Mouse (Mus musculus) cortical plate, adult 2 months (tissue): ENCODE measurements around the gene Def8. TPM values are rescaled to one million over a fixed set of nuclear protein-coding genes. Genes with fewer than 3 reads are reported as not detected.
"Not testable (repeated sequence)": the region's sequence is repeated elsewhere in the genome, so short reads cannot be mapped to it uniquely, and the experiment has no call there.

Experiments
- H3K27ac ChIP-seq: fragments of 200-500 bp; 2 replicates; pipeline ENCODE4 v1.5.1; 2012; ENCODE audit warnings: low read length, control low read depth, inconsistent platforms; ENCODE audit not compliant: insufficient read depth
- H3K4me1 ChIP-seq: fragments of 200-500 bp; 2 replicates; pipeline ENCODE4 v1.6.1; 2011; ENCODE audit warnings: low read length; ENCODE audit not compliant: control insufficient read depth, insufficient read depth
- H3K4me3 ChIP-seq: fragments of 200-500 bp; 2 replicates; pipeline ENCODE4 v1.5.1; 2011; ENCODE audit warnings: mild to moderate bottlenecking, low read length, control low read depth; ENCODE audit not compliant: insufficient read depth
- CTCF ChIP-seq: fragments of 200-500 bp; IDR thresholded peaks from 2 replicates; pipeline ENCODE4 v1.5.1; 2011; ENCODE audit warnings: mild to moderate bottlenecking, control low read depth, low read length; ENCODE audit not compliant: insufficient read depth; ENCODE audit errors: extremely low read depth
- POLR2A ChIP-seq: fragments of 200-500 bp; IDR thresholded peaks from 2 replicates; pipeline ENCODE4 v1.6.1; 2011; ENCODE audit warnings: mild to moderate bottlenecking, low read length, control low read depth; ENCODE audit not compliant: insufficient read depth; ENCODE audit errors: extremely low read depth
- polyA plus RNA-seq: library from polyadenylated mRNA; depleted of rRNA; stranded (reverse); fragments of >200 nt; gene quantifications from 2 replicates; pipeline ENCODE4 v1.2.3, GENCODE M21; 2012

Def8 gene
- polyA plus RNA-seq, 1 experiment = 43.2 TPM

DNA sequence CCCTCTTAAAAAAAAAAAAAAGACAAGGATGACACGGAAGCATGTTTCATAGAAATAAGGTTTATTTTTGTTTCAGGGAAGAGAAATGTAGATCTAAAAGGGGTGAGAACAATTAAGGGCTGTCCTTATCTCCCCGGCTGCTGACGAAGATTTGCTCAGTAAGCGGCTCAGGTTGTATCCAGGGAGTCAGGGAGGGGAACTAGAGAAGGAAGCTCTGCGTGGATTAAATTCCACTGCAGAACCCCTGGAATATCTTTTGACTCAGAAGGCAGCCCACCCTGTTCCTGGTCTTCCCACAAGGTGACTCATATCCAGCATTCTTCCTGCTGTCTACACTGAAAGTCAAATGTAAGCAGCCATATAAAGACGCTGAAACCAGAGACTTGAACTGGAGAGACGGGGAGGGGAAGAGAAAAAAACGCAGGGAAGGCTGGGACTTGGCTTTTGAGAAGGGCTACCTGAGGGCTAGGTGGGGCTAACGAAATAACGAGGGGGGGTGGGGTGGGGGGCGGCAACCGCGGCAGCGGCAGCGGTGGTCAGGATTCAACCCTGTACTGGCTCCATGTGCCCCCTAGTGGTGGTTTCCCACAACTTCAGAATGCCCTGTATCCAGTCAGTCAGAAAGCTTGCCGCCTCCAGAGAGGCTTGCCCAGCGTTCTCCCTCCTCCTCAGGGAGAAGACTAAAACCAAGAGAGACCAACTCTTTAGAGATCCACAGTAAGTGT lies 1.1 kb upstream of the Def8 start:
- Histone ChIP-seq H3K4me3 (no peak overlapping the region), H3K27ac (no peak overlapping the region), H3K4me1 (no peaks in the 10 kb centered on the region)
- TF ChIP-seq CTCF (peak; percentile 55; the same call in 1 of the 2 replicates), POLR2A (no peak)

- Histone ChIP-seq H3K4me1 (no peaks in the 10 kb centered on the region), H3K27ac (no peak overlapping the region), H3K4me3 (no peak overlapping the region)
- TF ChIP-seq CTCF (no peak), POLR2A (no peak)
Measured at GRCm38 (mm10) chr8:123422781-123423159, 557 bp upstream of the Def8 start.

GRCm38 (mm10) chr8:123426511-123427509 lies 3.5 kb downstream of the Def8 start:
- no peak overlapping the region for H3K4me3 ChIP-seq
- H3K4me1 ChIP-seq = no peaks in the 10 kb centered on the region
- TF ChIP-seq CTCF (no peak), POLR2A (no peak)
- H3K27ac ChIP-seq = no peak overlapping the region

GRCm38 (mm10) chr8:123427639-123428275 lies 4.4 kb downstream of the Def8 start:
- TF ChIP-seq POLR2A (no peak), CTCF (no peak)
- Histone ChIP-seq H3K27ac (no peak overlapping the region), H3K4me3 (no peak overlapping the region), H3K4me1 (no peaks in the 10 kb centered on the region)

GRCm38 (mm10) chr8:123428343-123428893 lies 5.1 kb downstream of the Def8 start:
- no peaks in the 10 kb centered on the region for H3K4me1 ChIP-seq
- no peak overlapping the region for H3K27ac ChIP-seq
- H3K4me3 ChIP-seq = no peak overlapping the region
- no peak for TF ChIP-seq CTCF
- no peak for TF ChIP-seq POLR2A

- H3K4me1 ChIP-seq = no peaks in the 10 kb centered on the region
- H3K4me3 ChIP-seq = no peak overlapping the region
- TF ChIP-seq CTCF (no peak), POLR2A (no peak)
- H3K27ac ChIP-seq = no peak overlapping the region
Measured at GRCm38 (mm10) chr8:123428939-123429721, 5.8 kb downstream of the Def8 start.

DNA sequence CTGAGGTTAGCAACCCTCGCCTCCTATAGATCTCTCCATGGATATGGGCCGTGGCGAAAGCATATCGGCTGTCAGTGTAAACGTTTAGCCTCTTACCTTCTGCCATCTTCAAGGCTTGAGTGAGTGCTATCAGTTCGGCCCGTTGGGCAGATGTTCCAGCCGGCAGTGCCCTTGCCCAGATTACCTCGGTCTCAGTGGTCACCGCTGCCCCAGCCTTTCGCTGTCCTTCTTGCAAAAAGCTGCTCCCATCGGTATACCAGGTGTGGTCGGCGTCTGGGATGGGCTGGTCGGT lies 6.3 kb downstream of the Def8 start:
- H3K4me3 ChIP-seq, H3K27ac ChIP-seq, H3K4me1 ChIP-seq: not testable (repeated sequence)

DNA sequence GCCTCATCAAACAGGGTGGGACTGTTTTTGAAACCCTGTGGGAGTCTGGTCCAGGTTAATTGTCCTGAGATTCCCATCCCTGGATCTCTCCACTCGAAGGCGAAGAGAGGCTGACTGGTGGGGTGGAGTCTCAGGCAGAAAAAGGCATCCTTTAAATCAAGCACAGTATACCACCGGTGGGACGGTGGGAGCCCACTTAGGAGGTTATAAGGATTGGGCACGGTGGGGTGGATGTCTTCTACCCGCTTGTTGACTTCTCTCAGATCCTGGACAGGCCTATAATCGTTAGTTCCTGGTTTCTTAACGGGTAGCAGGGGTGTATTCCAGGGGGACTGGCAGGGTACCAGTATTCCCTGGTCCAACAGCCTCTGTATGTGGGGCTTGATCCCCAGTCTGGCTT lies 7.6 kb downstream of the Def8 start:
- not testable (repeated sequence) for H3K4me3 ChIP-seq, H3K27ac ChIP-seq, H3K4me1 ChIP-seq
